Mouse (Mus musculus): ENCODE measurements around the gene Hoxa13. TPM values are rescaled to one million over a fixed set of nuclear protein-coding genes. Genes with fewer than 3 reads are reported as not detected.

Hoxa13 gene
- polyA plus RNA-seq, 1 experiment = 0.77 TPM

DNA sequence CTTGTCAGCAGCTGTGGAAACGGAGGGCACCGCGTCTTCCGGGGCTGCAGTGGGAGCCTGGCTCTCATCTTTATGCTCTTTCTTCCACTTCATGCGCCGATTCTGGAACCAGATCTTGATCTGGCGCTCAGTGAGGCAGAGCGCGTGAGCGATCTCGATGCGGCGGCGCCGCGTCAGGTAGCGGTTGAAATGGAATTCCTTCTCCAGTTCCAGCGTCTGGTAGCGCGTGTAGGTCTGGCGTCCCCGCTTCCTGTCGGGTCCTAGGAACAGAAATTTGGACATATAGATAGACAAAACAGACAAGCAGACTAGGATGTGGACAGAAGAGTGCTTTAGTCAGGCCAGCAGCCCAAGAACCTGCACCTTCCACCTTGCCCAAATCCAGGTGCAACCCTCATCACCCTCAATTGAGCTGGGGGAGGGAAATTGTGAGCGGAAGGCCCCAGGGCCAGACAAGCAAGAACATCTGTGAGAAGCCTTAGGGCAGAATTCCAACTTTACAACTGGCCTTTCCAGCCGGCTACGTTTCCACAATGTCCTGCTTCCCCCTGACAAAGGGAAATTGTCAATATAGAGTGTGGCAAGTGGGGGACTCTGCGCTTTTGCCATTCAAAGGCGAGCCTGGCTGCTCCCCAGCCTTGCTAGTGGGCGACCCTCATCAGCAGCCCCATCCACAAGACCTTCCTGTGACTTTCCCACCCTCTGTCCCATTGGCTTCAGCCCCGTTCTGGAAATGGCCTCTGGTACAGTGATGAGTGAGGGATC, 44.7 kb downstream of the Hoxa13 start:
- peak overlapping the region; percentile 47 for H3ac ChIP-seq (ENCODE audit: control insufficient read depth, insufficient read length, low read depth)
- H3K27me3 ChIP-seq (ENCODE audit: control insufficient read depth, insufficient read depth, insufficient read length) = no peaks in the 10 kb centered on the region
- peaks cover 67% of the 10 kb centered on the region for H3K79me2 ChIP-seq (ENCODE audit: control insufficient read depth, insufficient read depth)
- peak overlapping the region; percentile 57 for H3K4me3 ChIP-seq (ENCODE audit: insufficient read depth, poor library complexity, severe bottlenecking)
- no peaks in the 10 kb centered on the region for H3K36me3 ChIP-seq (ENCODE audit: control insufficient read depth, insufficient read depth)
- TF ChIP-seq FOSL1 (IDR thresholded peaks at IDR 0.05; ENCODE audit: insufficient read depth, low read length, poor library complexity, severe bottlenecking) (no peak), CEBPB (IDR thresholded peaks at IDR 0.05; ENCODE audit: low read depth) (no peak), MAX (IDR thresholded peaks at IDR 0.05) (no peak), MYOD1 (IDR thresholded peaks at IDR 0.05; ENCODE audit: control insufficient read depth, insufficient read length, low read depth) (no peak), USF1 (IDR thresholded peaks at IDR 0.05; ENCODE audit: low read depth) (no peak), MYOG (IDR thresholded peaks at IDR 0.05; ENCODE audit: control insufficient read depth, extremely low read depth, insufficient read length) (no peak), CTCF (IDR thresholded peaks at IDR 0.05; ENCODE audit: control insufficient read depth, insufficient read depth, insufficient read length) (no peak)
- peaks cover 26% of the 10 kb centered on the region for H3K79me3 ChIP-seq (ENCODE audit: low read depth)

DNA sequence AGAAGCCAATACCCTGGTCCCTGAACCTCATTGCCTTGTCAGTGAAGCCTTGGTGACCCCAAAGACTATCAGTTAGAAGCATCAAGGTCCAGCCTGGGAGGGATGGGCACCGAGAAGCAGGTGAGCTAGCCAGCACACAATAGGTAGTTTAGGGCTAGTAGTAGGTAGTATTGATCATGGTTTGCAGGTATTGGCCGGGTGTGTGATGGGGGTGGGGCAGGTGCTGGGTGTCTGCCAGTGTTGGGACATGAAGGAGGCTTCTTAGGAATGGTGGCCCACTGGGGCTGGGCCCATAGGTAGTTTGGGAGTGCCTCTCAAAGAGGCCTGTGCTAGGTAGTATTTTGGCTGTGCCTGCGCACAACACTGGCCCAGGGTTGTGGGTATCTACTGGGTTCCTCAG, 45.6 kb downstream of the Hoxa13 start:
- H3ac ChIP-seq (ENCODE audit: control insufficient read depth, insufficient read length, low read depth) = no peak overlapping the region
- H3K4me3 ChIP-seq (ENCODE audit: insufficient read depth, poor library complexity, severe bottlenecking) = no peak overlapping the region
- TF ChIP-seq MYOD1 (IDR thresholded peaks at IDR 0.05; ENCODE audit: control insufficient read depth, insufficient read length, low read depth) (no peak), MAX (IDR thresholded peaks at IDR 0.05) (no peak), FOSL1 (IDR thresholded peaks at IDR 0.05; ENCODE audit: insufficient read depth, low read length, poor library complexity, severe bottlenecking) (no peak), MYOG (IDR thresholded peaks at IDR 0.05; ENCODE audit: control insufficient read depth, extremely low read depth, insufficient read length) (no peak), CTCF (IDR thresholded peaks at IDR 0.05; ENCODE audit: control insufficient read depth, insufficient read depth, insufficient read length) (no peak), USF1 (IDR thresholded peaks at IDR 0.05; ENCODE audit: low read depth) (no peak), CEBPB (IDR thresholded peaks at IDR 0.05; ENCODE audit: low read depth) (no peak)
- no peaks in the 10 kb centered on the region for H3K36me3 ChIP-seq (ENCODE audit: control insufficient read depth, insufficient read depth)
- no peaks in the 10 kb centered on the region for H3K27me3 ChIP-seq (ENCODE audit: control insufficient read depth, insufficient read depth, insufficient read length)
- H3K79me2 ChIP-seq (ENCODE audit: control insufficient read depth, insufficient read depth) = peaks cover 74% of the 10 kb centered on the region
- H3K79me3 ChIP-seq (ENCODE audit: low read depth) = peaks cover 34% of the 10 kb centered on the region

DNA sequence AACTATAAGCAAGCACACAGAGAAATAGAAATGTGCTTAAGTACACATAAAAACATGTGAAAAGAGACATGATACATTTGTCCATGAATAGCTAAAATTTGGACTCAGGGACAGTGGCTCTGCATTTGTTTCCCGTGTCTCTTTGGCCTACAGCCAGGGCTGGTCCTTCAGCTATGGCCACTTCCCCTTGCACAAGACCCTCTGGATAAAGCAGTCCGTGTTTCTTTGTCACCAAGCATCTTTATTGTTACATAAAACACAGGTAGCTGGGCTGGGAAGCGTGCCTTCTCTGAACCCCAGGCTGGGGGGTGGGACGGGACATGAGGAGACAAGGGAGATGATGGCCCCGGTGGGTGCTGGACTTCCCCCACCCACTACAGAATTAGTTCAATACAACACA, 46.4 kb downstream of the Hoxa13 start:
- Histone ChIP-seq H3K27me3 (ENCODE audit: control insufficient read depth, insufficient read depth, insufficient read length) (no peaks in the 10 kb centered on the region), H3K36me3 (ENCODE audit: control insufficient read depth, insufficient read depth) (no peaks in the 10 kb centered on the region), H3K4me3 (ENCODE audit: insufficient read depth, poor library complexity, severe bottlenecking) (no peak overlapping the region), H3K79me3 (ENCODE audit: low read depth) (peaks cover 41% of the 10 kb centered on the region), H3K79me2 (ENCODE audit: control insufficient read depth, insufficient read depth) (peaks cover 74% of the 10 kb centered on the region), H3ac (ENCODE audit: control insufficient read depth, insufficient read length, low read depth) (no peak overlapping the region)
- no peak for TF ChIP-seq CTCF (IDR thresholded peaks at IDR 0.05; ENCODE audit: control insufficient read depth, insufficient read depth, insufficient read length)
- TF ChIP-seq MYOG (IDR thresholded peaks at IDR 0.05; ENCODE audit: control insufficient read depth, extremely low read depth, insufficient read length) = no peak
- no peak for TF ChIP-seq FOSL1 (IDR thresholded peaks at IDR 0.05; ENCODE audit: insufficient read depth, low read length, poor library complexity, severe bottlenecking)
- TF ChIP-seq MYOD1 (IDR thresholded peaks at IDR 0.05; ENCODE audit: control insufficient read depth, insufficient read length, low read depth) = no peak
- no peak for TF ChIP-seq USF1 (IDR thresholded peaks at IDR 0.05; ENCODE audit: low read depth)
- TF ChIP-seq CEBPB (IDR thresholded peaks at IDR 0.05; ENCODE audit: low read depth) = no peak
- no peak for TF ChIP-seq MAX (IDR thresholded peaks at IDR 0.05)

DNA sequence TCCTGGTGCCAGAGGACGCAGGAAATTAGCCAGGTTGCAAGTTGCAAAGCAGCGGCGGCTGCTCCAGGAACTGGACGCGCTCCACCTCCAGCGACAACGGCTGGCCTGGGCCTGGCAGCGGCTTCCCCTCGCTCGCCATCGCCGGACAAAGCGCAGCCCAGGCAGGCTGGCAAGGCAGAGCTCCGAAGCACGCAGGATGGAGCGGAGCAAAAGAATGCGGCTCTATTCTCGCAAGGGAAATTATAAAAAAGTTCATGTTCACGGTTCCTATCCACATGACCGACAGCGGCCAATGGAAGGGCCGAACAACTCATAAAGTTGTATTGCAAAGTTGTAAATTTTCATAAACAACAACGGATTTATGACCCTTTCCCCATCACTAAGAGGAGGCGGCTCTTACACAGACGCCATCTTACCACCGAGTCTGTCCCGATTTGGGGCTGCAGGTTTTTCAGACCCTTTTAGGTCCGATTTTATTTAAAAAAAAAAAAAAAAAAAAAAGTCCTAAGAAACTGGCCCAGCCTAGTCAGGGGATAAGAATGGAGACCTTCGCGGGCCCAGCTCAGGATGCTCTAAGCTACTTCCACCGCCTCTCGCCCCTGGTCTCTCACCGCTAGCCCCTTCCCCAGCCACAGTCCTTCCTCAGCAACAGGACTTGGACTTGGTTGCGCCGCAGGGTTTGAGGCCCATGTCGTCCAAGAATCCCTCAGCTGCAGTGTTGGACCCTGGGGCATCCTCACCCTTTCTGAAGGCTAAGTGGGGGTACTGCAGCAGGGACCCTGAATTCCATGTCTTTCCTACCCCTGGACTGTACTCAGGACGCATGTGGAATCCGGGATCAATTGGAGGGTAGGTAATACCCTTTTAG, 47.3 kb downstream of the Hoxa13 start, which contains the start of the genes Hoxa3 and Gm28308:
Gene Hoxa3 (minus strand): TSS at position 218 of the 868 bp plus-strand sequence.
Gene Gm28308 (minus strand): TSS at position 221 of the 868 bp plus-strand sequence.
- H3K36me3 ChIP-seq (ENCODE audit: control insufficient read depth, insufficient read depth) = no peaks in the 10 kb centered on the region
- peak within 1 kb of the TSS; percentile 88 for H3ac ChIP-seq (ENCODE audit: control insufficient read depth, insufficient read length, low read depth)
- peaks cover 46% of the 10 kb centered on the region for H3K79me3 ChIP-seq (ENCODE audit: low read depth)
- TF ChIP-seq USF1 (IDR thresholded peaks at IDR 0.05; ENCODE audit: low read depth) (peak; percentile 88), MAX (IDR thresholded peaks at IDR 0.05) (no peak)
- peaks cover 81% of the 10 kb centered on the region for H3K79me2 ChIP-seq (ENCODE audit: control insufficient read depth, insufficient read depth)
- H3K27me3 ChIP-seq (ENCODE audit: control insufficient read depth, insufficient read depth, insufficient read length) = no peaks in the 10 kb centered on the region
- peak within 1 kb of the TSS; percentile 59 for H3K4me3 ChIP-seq (ENCODE audit: insufficient read depth, poor library complexity, severe bottlenecking)

DNA sequence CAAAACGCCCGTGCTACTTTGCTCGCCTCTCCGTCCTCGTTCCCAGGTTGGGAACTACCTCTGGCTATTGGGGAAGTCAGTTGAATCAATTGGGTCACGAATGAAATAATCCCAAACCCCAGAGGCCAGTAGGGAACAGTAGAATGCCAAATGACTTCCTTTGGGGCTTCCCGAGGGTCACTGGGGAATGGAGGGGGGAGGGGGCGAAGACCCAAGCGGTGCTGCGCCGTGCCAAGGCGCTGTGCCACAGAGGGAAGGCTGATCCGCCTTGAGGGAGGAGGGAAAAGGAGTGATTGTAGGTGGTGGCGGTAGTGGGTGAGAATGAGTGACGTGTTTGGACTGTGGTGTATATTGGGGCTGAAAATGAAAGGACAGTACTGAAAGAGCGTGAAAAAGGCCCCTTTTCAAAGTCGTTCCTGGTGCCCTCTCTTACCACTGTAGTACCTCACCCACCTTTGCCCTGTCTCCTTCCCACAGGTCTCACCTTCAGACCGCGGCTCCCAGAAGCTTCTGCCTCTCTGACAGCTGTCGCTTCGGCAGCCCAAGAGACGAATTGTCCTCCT, 48.0 kb downstream of the Hoxa13 start:
- Histone ChIP-seq H3K79me2 (ENCODE audit: control insufficient read depth, insufficient read depth) (peaks cover 88% of the 10 kb centered on the region), H3ac (ENCODE audit: control insufficient read depth, insufficient read length, low read depth) (peak overlapping the region; percentile 78), H3K4me3 (ENCODE audit: insufficient read depth, poor library complexity, severe bottlenecking) (peak overlapping the region; percentile 59), H3K79me3 (ENCODE audit: low read depth) (peaks cover 48% of the 10 kb centered on the region), H3K27me3 (ENCODE audit: control insufficient read depth, insufficient read depth, insufficient read length) (no peaks in the 10 kb centered on the region), H3K36me3 (ENCODE audit: control insufficient read depth, insufficient read depth) (no peaks in the 10 kb centered on the region)
- no peak for TF ChIP-seq CTCF (IDR thresholded peaks at IDR 0.05; ENCODE audit: control insufficient read depth, insufficient read depth, insufficient read length)
- TF ChIP-seq USF1 (IDR thresholded peaks at IDR 0.05; ENCODE audit: low read depth) = no peak
